Comparison of ENCODE assay signal across 8 mouse cellular contexts in the genomic region with DNA sequence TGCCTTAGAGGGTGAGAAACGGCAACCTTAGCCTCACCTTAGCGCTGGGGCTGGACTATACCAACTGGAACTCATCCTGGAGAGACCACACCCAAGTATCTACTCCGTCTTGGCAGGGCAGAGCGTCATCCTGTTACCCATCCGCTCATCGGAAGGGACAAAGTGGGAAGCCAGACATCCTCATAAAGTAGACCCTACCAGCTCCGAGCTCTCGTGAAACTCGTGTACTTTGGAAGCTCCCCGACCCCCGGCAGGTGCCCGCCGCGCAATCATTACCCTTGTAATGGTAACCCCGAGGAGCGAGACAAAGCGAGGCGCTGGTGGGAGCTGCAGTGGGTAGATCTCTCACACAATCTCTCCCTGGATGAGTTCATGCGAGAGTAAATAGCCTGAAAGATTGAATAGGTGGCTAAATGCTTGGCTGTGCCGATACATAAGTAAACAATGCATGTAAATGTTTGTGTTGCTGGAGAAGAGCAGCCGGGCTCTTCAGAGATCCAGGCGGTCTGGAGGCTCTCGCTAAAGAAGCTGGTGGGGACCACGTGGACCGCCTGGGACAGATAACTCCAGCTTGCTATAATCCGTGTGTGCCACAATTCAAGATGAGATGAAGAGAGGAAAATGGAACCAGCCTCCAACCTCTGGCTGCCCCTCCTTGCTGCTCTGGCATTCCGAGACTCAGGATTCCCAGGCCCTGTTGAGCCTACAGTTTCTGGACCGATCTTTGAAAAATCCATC. TPM values are rescaled to one million over a fixed set of nuclear protein-coding genes. Genes with fewer than 3 reads are reported as not detected.
DNase-seq lines count a peak whose midpoint lies in the region; ATAC-seq and TF ChIP-seq lines count a peak whose summit lies in the region.
"Had no signal": no experiment of that assay in that cellular context is flagged by ENCODE, and none has a peak within 500 bp of the region (broad histone marks: within the 10 kb centered on the region; RNA-seq: fewer than 3 reads in every experiment).

No protein-coding gene starts in this region.

- no peak overlapping the region for H3K4me3 ChIP-seq in liver, embryonic 12.5 days
- no peak overlapping the region for H3K4me3 ChIP-seq in liver, postnatal 0 days (ENCODE audit: low read depth, low read length)
- peak overlapping the region; percentile 64 for H3K4me3 ChIP-seq in forebrain, embryonic 10.5 days
- H3K4me3 ChIP-seq in limb, embryonic 10.5 days, result peak overlapping the region; percentile 62
- peak overlapping the region; percentile 40 for H3K4me3 ChIP-seq in stomach, embryonic 15.5 days (replicated peaks)

- TF ChIP-seq CTCF in liver, postnatal 0 days (IDR thresholded peaks at IDR 0.05; ENCODE audit: low read depth), result no peak

- TF ChIP-seq EP300 in liver, postnatal 0 days (IDR thresholded peaks at IDR 0.05; ENCODE audit: low read depth), result no peak

- peaks cover 72% of the 10 kb centered on the region for H3K27me3 ChIP-seq in liver, embryonic 12.5 days (replicated peaks)
- H3K27me3 ChIP-seq in liver, postnatal 0 days (ENCODE audit: insufficient read depth, low read length), result peaks cover 53% of the 10 kb centered on the region
- peaks cover 80% of the 10 kb centered on the region for H3K27me3 ChIP-seq in forebrain, embryonic 10.5 days (ENCODE audit: poor library complexity, severe bottlenecking)
- H3K27me3 ChIP-seq in limb, embryonic 10.5 days (ENCODE audit: low read depth, poor library complexity, severe bottlenecking), result peaks cover 79% of the 10 kb centered on the region
- peaks cover 60% of the 10 kb centered on the region for H3K27me3 ChIP-seq in stomach, embryonic 15.5 days (replicated peaks)

- no peak for ATAC-seq in liver, embryonic 12.5 days
- ATAC-seq in liver, postnatal 0 days, result no peak
- ATAC-seq in stomach, embryonic 15.5 days (ENCODE audit: insufficient read depth, low FRiP score, low read depth), result no peak

- peaks cover 6% of the 10 kb centered on the region; the same call in 1 of the 2 replicates for H3K4me1 ChIP-seq in liver, embryonic 12.5 days
- no peaks in the 10 kb centered on the region for H3K4me1 ChIP-seq in liver, postnatal 0 days (ENCODE audit: insufficient read depth)
- peaks cover 34% of the 10 kb centered on the region for H3K4me1 ChIP-seq in forebrain, embryonic 10.5 days
- peaks cover 39% of the 10 kb centered on the region for H3K4me1 ChIP-seq in limb, embryonic 10.5 days
- peaks cover 15% of the 10 kb centered on the region for H3K4me1 ChIP-seq in stomach, embryonic 15.5 days
- H3K4me1 ChIP-seq: liver, embryonic 13.5 days had no signal

- 5% methylated on average over 28 of the region's 28 CpGs for WGBS in liver, embryonic 12.5 days (ENCODE audit: insufficient replicate concordance)
- WGBS in liver, postnatal 0 days (ENCODE audit: insufficient replicate concordance), result 7% methylated on average over 28 of the region's 28 CpGs
- 5% methylated on average over 28 of the region's 28 CpGs for WGBS in forebrain, embryonic 10.5 days
- 7% methylated on average over 28 of the region's 28 CpGs for WGBS in limb, embryonic 10.5 days
- 4% methylated on average over 28 of the region's 28 CpGs for WGBS in stomach, embryonic 15.5 days

- DNase-seq in liver, postnatal 0 days, result no peak
- peak; percentile 34 for DNase-seq in forebrain, embryonic 10.5 days (ENCODE audit: extremely low spot score, low spot score)
- peak; percentile 49 for DNase-seq in limb, embryonic 10.5 days (ENCODE audit: low spot score)
- DNase-seq in adrenal gland, adult 8-10 months, result no peak
- no peak for DNase-seq in testis, postnatal 14 days (ENCODE audit: low spot score)
- DNase-seq: liver, embryonic 13.5 days had no signal

- H3K9me3 ChIP-seq in liver, embryonic 12.5 days (replicated peaks), result no peaks in the 10 kb centered on the region
- no peaks in the 10 kb centered on the region for H3K9me3 ChIP-seq in liver, postnatal 0 days (ENCODE audit: low read length)
- no peaks in the 10 kb centered on the region for H3K9me3 ChIP-seq in forebrain, embryonic 10.5 days
- H3K9me3 ChIP-seq in limb, embryonic 10.5 days (replicated peaks), result no peaks in the 10 kb centered on the region
- H3K9me3 ChIP-seq in stomach, embryonic 15.5 days, result no peaks in the 10 kb centered on the region
- H3K9me3 ChIP-seq: liver, embryonic 13.5 days had no signal

- H3K36me3 ChIP-seq in liver, embryonic 12.5 days, result no peaks in the 10 kb centered on the region
- H3K36me3 ChIP-seq in liver, postnatal 0 days (replicated peaks; ENCODE audit: insufficient read depth, low read length), result no peaks in the 10 kb centered on the region
- H3K36me3 ChIP-seq in forebrain, embryonic 10.5 days (replicated peaks), result no peaks in the 10 kb centered on the region
- H3K36me3 ChIP-seq in limb, embryonic 10.5 days, result no peaks in the 10 kb centered on the region
- H3K36me3 ChIP-seq in stomach, embryonic 15.5 days, result no peaks in the 10 kb centered on the region
- H3K36me3 ChIP-seq: liver, embryonic 13.5 days had no signal

- peak overlapping the region; percentile 53; the same call in 1 of the 2 replicates for H3K4me2 ChIP-seq in liver, embryonic 12.5 days
- no peak overlapping the region for H3K4me2 ChIP-seq in liver, postnatal 0 days (ENCODE audit: low read depth, low read length)
- H3K4me2 ChIP-seq in stomach, embryonic 15.5 days, result peak overlapping the region; percentile 91

- H3K9ac ChIP-seq in liver, embryonic 12.5 days, result no peak overlapping the region
- H3K9ac ChIP-seq in liver, postnatal 0 days (replicated peaks), result no peak overlapping the region
- no peak overlapping the region for H3K9ac ChIP-seq in stomach, embryonic 15.5 days
- H3K9ac ChIP-seq: liver, embryonic 13.5 days had no signal

- H3K27ac ChIP-seq in liver, embryonic 12.5 days, result no peak overlapping the region
- no peak overlapping the region for H3K27ac ChIP-seq in liver, postnatal 0 days (ENCODE audit: low read depth)
- H3K27ac ChIP-seq in forebrain, embryonic 10.5 days, result no peak overlapping the region
- H3K27ac ChIP-seq in limb, embryonic 10.5 days, result 0 out of 2 replicates have a peak overlapping the region, but pooled peaks have one; percentile 70
- no peak overlapping the region for H3K27ac ChIP-seq in stomach, embryonic 15.5 days
- H3K27ac ChIP-seq: liver, embryonic 13.5 days had no signal

RNA-seq across cellular contexts. Expression of gene Sv2c, which starts 1.2 kb away (rescaled TPM):
- 0.07 and 0.12 TPM in 2 replicates for polyA plus RNA-seq in liver, embryonic 12.5 days (2016; fragmentation: Nextera tagmentation; extraction: Ambion mirVana)
- polyA plus RNA-seq in liver, postnatal 0 days (2015; fragmentation: Nextera tagmentation; extraction: Ambion mirVana), result 0.29 and 0.60 TPM in 2 replicates
- 0.31 and 0.38 TPM in 2 replicates for polyA plus RNA-seq in forebrain, embryonic 10.5 days (2016; fragmentation: Nextera tagmentation; extraction: Ambion mirVana)
- 0.75 and 0.77 TPM in 2 replicates for polyA plus RNA-seq in limb, embryonic 10.5 days (2016; fragmentation: Nextera tagmentation; extraction: Ambion mirVana)
- polyA plus RNA-seq in stomach, embryonic 15.5 days (2015; fragmentation: Nextera tagmentation; extraction: Ambion mirVana), result 2.6 TPM in 2 replicates
- 1 to 10 TPM in 2 of 4 experiments, under 1 TPM in 2; 0.64 to 1.4 (median 0.93) TPM for total RNA-seq in adrenal gland, adult 8-10 months (2022)

RNA-seq across cellular contexts. Expression of gene Gm17190, which starts 51.7 kb away (rescaled TPM):
- not detected in 2 replicates for polyA plus RNA-seq in liver, embryonic 12.5 days (2016; fragmentation: Nextera tagmentation; extraction: Ambion mirVana)
- not detected in 2 replicates for polyA plus RNA-seq in liver, postnatal 0 days (2015; fragmentation: Nextera tagmentation; extraction: Ambion mirVana)
- not detected in 2 replicates for polyA plus RNA-seq in forebrain, embryonic 10.5 days (2016; fragmentation: Nextera tagmentation; extraction: Ambion mirVana)
- polyA plus RNA-seq in limb, embryonic 10.5 days (2016; fragmentation: Nextera tagmentation; extraction: Ambion mirVana), result not detected in 2 replicates
- 0.15 and 0.21 TPM in 2 replicates for polyA plus RNA-seq in stomach, embryonic 15.5 days (2015; fragmentation: Nextera tagmentation; extraction: Ambion mirVana)
- not detected for total RNA-seq in adrenal gland, adult 8-10 months (2022)
- polyA plus RNA-seq: liver, embryonic 13.5 days had no signal

RNA-seq across cellular contexts. Expression of gene Gm20075, which starts 52.4 kb away (rescaled TPM):
- 6.2 and 9.2 TPM in 2 replicates for polyA plus RNA-seq in liver, embryonic 12.5 days (2016; fragmentation: Nextera tagmentation; extraction: Ambion mirVana)
- polyA plus RNA-seq in liver, postnatal 0 days (2015; fragmentation: Nextera tagmentation; extraction: Ambion mirVana), result 8.5 and 8.8 TPM in 2 replicates
- polyA plus RNA-seq in forebrain, embryonic 10.5 days (2016; fragmentation: Nextera tagmentation; extraction: Ambion mirVana), result 31.3 and 34.4 TPM in 2 replicates
- 30.1 and 38.6 TPM in 2 replicates for polyA plus RNA-seq in limb, embryonic 10.5 days (2016; fragmentation: Nextera tagmentation; extraction: Ambion mirVana)
- polyA plus RNA-seq in stomach, embryonic 15.5 days (2015; fragmentation: Nextera tagmentation; extraction: Ambion mirVana), result 20.6 and 27.9 TPM in 2 replicates
- total RNA-seq in adrenal gland, adult 8-10 months (2022), result 10 to 100 TPM; 19.2 to 28.5 (median 26.0) TPM

Comparison
In these comparisons a context has a peak if more than half of its experiments do, and no peak if none do; other contexts are left out.
1. H3K4me3 ChIP-seq: peak in forebrain, embryonic 10.5 days (single experiment), limb, embryonic 10.5 days (single experiment) and stomach, embryonic 15.5 days (single experiment); none in liver, embryonic 12.5 days (single experiment) and liver, postnatal 0 days (single experiment).
2. DNase-seq: peak in forebrain, embryonic 10.5 days (single experiment) and limb, embryonic 10.5 days (single experiment); none in liver, postnatal 0 days (single experiment), adrenal gland, adult 8-10 months (single experiment) and testis, postnatal 14 days (single experiment).